Mouse (Mus musculus) erythroblast, embryonic 14.5 days (primary cell): Measurements from ENCODE around the gene Lypla2.

Source experiments
- GATA1 ChIP-seq: IDR thresholded peaks from 2 replicates; pipeline ENCODE4 v1.6.1; 2012; ENCODE audit warnings: low read length, inconsistent platforms, mixed read lengths
- TAL1 ChIP-seq: IDR thresholded peaks from 3 replicates; pipeline ENCODE4 v1.6.1; 2012; ENCODE audit warnings: low read length, inconsistent platforms, mixed read lengths

GRCm38 (mm10) chr4:135968271-135968869, 4.1 kb downstream of the Lypla2 start:
- TF ChIP-seq TAL1 = no peak
- TF ChIP-seq GATA1 = no peak
